Mouse (Mus musculus) spleen, adult 18-20 months (tissue): ENCODE results near the gene Sdf2l1.

Experiments
- DNase-seq, 2 experiments: peaks; one replicate each; pipeline ENCODE4 v3.0.0; 2022; ENCODE audit warnings: mixed read lengths in 2 of 2

The Sdf2l1 gene

GRCm38 (mm10) chr16:17121569-17121968 is 10.6 kb downstream of the Sdf2l1 start:
- DNase-seq = no peak

GRCm38 (mm10) chr16:17117309-17117799 is 14.8 kb downstream of the Sdf2l1 start:
- no peak for DNase-seq

GRCm38 (mm10) chr16:17110771-17111743 is 21.1 kb downstream of the Sdf2l1 start, which contains the start of gene Ppil2:
Ppil2 (minus strand) TSS chr16:17111257.
- DNase-seq = peak; percentile 48 to 60

GRCm38 (mm10) chr16:17104600-17104999 is 27.6 kb downstream of the Sdf2l1 start:
- DNase-seq = no peak

GRCm38 (mm10) chr16:17102630-17103220 is 29.5 kb downstream of the Sdf2l1 start:
- DNase-seq = no peak

GRCm38 (mm10) chr16:17096938-17097337 is 35.2 kb downstream of the Sdf2l1 start:
- no peak for DNase-seq

- no peak for DNase-seq
Measured at GRCm38 (mm10) chr16:17088346-17088745, 43.8 kb downstream of the Sdf2l1 start.

GRCm38 (mm10) chr16:17086669-17087193 is 45.5 kb downstream of the Sdf2l1 start:
- DNase-seq = no peak

- DNase-seq = no peak
Measured at GRCm38 (mm10) chr16:17086241-17086640, 45.9 kb downstream of the Sdf2l1 start.

- DNase-seq = no peak
Measured at GRCm38 (mm10) chr16:17085636-17086035, 46.5 kb downstream of the Sdf2l1 start.

- no peak for DNase-seq
Measured at GRCm38 (mm10) chr16:17082121-17082792, 49.9 kb downstream of the Sdf2l1 start.
